Mouse (Mus musculus) embryonic fibroblast, embryonic 13.5 days (primary cell): Measurements from ENCODE around the gene Mid1.
"Not testable (repeated sequence)": the region's sequence is repeated elsewhere in the genome, so short reads cannot be mapped to it uniquely, and the experiment has no call there.

Source experiments
- CTCF ChIP-seq: IDR thresholded peaks from 2 replicates; pipeline ENCODE4 v1.5.1; 2011; ENCODE audit warnings: mild to moderate bottlenecking, control low read depth, low read length, moderate library complexity, borderline replicate concordance; ENCODE audit not compliant: insufficient read depth
- POLR2A ChIP-seq: IDR thresholded peaks from 2 replicates; pipeline ENCODE4 v1.6.1; 2011; ENCODE audit warnings: low read depth, mild to moderate bottlenecking, control low read depth, low read length, moderate library complexity

GRCm38 (mm10) chrX:169969765-169970164 is 284.8 kb downstream of the Mid1 start:
- not testable (repeated sequence) for TF ChIP-seq POLR2A, CTCF
